Mouse (Mus musculus) lung, embryonic 14.5 days (tissue): ENCODE results near the gene Nrl. TPM values are rescaled to one million over a fixed set of nuclear protein-coding genes. Genes with fewer than 3 reads are reported as not detected.

ENCODE experiments used
- ATAC-seq: fragments of 200-750 bp; cut with Nextera tagmentation; 2 replicates; pipeline ENCODE4 v1.8.0; 2017; ENCODE audit warnings: mild to moderate bottlenecking, moderate TSS enrichment, moderate library complexity; ENCODE audit not compliant: insufficient read depth
- DNase-seq: peaks from one replicate; pipeline ENCODE4 v3.0.0-alpha.2; 2015
- H3K27ac ChIP-seq: fragments of 300-500 bp; sonication (generic); 2 replicates; pipeline ENCODE4 v1.5.1; 2014; ENCODE audit warnings: low read depth, mild to moderate bottlenecking, moderate library complexity
- H3K27me3 ChIP-seq: fragments of 300-500 bp; sonication (generic); 2 replicates; pipeline ENCODE4 v1.6.1; 2014; ENCODE audit warnings: low read length, control low read depth; ENCODE audit not compliant: insufficient read depth
- H3K36me3 ChIP-seq: fragments of 300-500 bp; sonication (generic); 2 replicates; pipeline ENCODE4 v1.6.1; 2014; ENCODE audit warnings: control low read depth; ENCODE audit not compliant: insufficient read depth
- H3K4me1 ChIP-seq: fragments of 300-500 bp; sonication (generic); 2 replicates; pipeline ENCODE4 v1.6.1; 2014; ENCODE audit warnings: antibody characterized with exemption, control low read depth; ENCODE audit not compliant: insufficient read depth
- H3K4me2 ChIP-seq: fragments of 300-500 bp; sonication (generic); 2 replicates; pipeline ENCODE4 v1.6.1; 2014; ENCODE audit warnings: mild to moderate bottlenecking
- H3K4me3 ChIP-seq: fragments of 300-500 bp; sonication (generic); 2 replicates; pipeline ENCODE4 v1.5.1; 2014; ENCODE audit warnings: low read depth, low read length
- H3K9ac ChIP-seq: fragments of 300-500 bp; sonication (generic); 2 replicates; pipeline ENCODE4 v1.6.1; 2014
- H3K9me3 ChIP-seq: fragments of 300-500 bp; sonication (generic); 2 replicates; pipeline ENCODE4 v1.6.1; 2016; ENCODE audit warnings: low read depth, low read length, control low read depth
- CTCF ChIP-seq: IDR thresholded peaks from 2 replicates; pipeline ENCODE4 v1.5.1; 2016; ENCODE audit warnings: antibody characterized with exemption, low read depth
- WGBS: fragments of 180-500 bp; shearing (Covaris S2); extraction: QIAGEN DNeasy Blood & Tissue Kit; methylation state at CpG from one replicate; pipeline ENCODE4 v1.1.7; 2014; 5-methylcytosine and 5-hydroxymethylcytosine counted together
- polyA plus RNA-seq: library from polyadenylated mRNA; unstranded; fragments of >200 nt; fragmentation: Nextera tagmentation; extraction: Ambion mirVana; gene quantifications from 2 replicates; pipeline ENCODE4 v1.2.1, GENCODE M21; 2014

Gene Nrl
- polyA plus RNA-seq, 1 experiment from 2014 or later: not detected

DNA sequence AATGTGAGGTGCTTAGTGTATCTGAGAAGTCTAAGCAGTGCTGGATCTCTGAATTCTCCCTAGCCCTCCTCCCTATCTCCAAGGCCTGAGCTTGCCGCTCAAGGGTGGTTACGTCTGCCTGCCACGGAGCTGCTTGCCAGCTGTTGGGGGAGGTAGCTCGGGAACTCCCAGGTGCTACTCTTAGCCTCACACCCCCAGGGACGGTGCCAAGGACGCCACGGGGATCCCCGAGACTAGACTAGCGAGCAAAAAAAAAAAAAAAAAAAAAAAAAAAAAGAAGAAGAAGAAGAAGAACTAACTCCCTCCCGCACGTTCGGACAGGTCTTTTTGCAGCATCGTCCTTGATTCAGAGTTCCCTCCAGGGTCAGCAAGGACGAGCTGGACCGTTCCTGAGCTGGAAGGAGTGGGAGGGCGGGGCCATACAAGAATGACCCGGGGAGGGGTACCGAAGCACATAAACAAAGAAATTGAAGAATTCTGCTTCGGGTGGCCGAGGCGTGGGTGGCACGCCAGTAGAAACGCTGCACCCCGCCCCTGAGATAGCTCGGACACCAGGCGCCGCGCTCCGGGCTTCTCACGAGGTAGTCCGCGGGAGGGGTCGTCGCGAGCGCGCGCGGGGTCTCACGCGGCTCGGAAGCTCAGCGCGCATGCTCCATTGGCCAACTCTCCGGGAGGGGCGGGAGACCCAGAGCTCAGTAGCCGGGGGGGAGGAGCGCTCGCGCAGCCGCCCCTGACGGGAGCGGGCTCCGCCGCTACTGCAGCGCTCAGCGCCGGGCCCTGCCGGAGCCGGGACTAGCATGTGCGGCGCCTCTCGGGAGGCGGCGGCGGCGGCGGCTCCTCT lies 34.2 kb downstream of the Nrl start, which contains the start of gene Carmil3:
Carmil3 (plus strand) TSS at position 291 of the 841 bp plus-strand sequence.
- TF ChIP-seq CTCF: no peak
- H3K4me2 ChIP-seq: peak within 1 kb of the TSS; percentile 99
- peak within 1 kb of the TSS; percentile 46; the same call in 1 of the 2 replicates for H3K27ac ChIP-seq
- DNase-seq: peak; percentile 86
- WGBS: under 1% methylated on average over 62 of the region's 68 CpGs
- H3K9me3 ChIP-seq: no peaks in the 10 kb centered on the region
- peak within 1 kb of the TSS; percentile 66 for H3K4me3 ChIP-seq
- H3K36me3 ChIP-seq: peaks cover 19% of the 10 kb centered on the region; the same call in 1 of the 2 replicates
- no peaks in the 10 kb centered on the region for H3K27me3 ChIP-seq
- peak; percentile 86 for ATAC-seq
- peak within 1 kb of the TSS; percentile 53 for H3K9ac ChIP-seq
- peaks cover 4% of the 10 kb centered on the region; the same call in 1 of the 2 replicates for H3K4me1 ChIP-seq

DNA sequence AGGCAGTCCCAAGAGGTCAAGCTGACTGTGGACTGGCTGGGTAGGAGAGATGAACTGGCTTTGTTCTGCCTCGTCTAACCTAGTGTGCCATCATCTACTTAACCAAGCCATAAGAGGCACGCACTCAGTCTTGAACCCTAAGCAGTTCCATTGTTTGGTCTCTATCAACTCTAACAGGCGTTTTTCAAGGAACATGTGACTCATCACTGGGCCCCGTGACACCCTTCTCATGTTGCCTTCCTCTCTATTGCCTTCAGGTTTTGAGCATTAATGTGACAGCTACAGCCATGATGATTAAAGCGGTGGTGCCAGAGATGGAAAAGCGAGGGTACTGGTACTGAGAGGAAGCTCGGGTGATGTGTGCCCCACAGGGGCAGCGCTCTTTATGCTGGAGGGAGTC lies 37.9 kb downstream of the Nrl start:
- no peak overlapping the region for H3K4me2 ChIP-seq
- no peak overlapping the region for H3K27ac ChIP-seq
- TF ChIP-seq CTCF: no peak
- peaks cover 26% of the 10 kb centered on the region; the same call in 1 of the 2 replicates for H3K36me3 ChIP-seq
- H3K4me1 ChIP-seq: peaks cover 3% of the 10 kb centered on the region; the same call in 1 of the 2 replicates
- no peaks in the 10 kb centered on the region for H3K27me3 ChIP-seq
- H3K9ac ChIP-seq: no peak overlapping the region
- ATAC-seq (no peak), DNase-seq (no peak)
- 83% methylated on average over 8 of the region's 8 CpGs for WGBS
- no peaks in the 10 kb centered on the region for H3K9me3 ChIP-seq
- H3K4me3 ChIP-seq: no peak overlapping the region

DNA sequence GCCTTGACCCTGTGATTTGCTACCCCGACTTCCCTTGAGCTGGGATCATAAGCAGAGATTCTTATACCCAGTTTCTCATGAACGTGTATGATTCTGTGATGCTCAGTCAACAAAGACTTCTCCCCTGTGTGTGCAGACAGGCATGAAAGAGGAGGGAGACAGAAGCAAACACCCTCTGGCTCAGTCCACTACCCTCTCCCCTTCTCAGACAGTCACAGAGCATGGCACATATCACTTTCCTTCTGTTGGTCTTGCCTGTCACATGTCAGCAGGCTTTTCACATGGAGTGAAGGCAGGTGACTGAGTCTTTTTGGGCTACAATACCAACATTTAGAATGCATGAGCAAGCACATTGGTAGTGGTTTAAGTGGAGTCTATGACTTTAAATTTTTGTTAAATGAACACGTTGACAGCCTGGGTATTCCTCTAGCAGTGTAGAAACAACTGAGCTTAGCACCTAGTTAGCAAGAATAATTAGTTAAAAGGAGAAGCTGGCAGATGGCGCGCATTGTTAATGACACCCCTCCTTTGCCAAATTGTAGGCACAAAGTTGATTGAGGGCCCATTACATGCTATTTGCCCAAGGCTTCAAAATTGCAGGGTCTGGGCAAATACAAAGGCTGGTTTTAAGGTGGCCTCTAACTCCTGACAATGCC lies 40.2 kb downstream of the Nrl start:
- ATAC-seq (no peak), DNase-seq (no peak)
- peaks cover 34% of the 10 kb centered on the region for H3K36me3 ChIP-seq
- H3K4me3 ChIP-seq: no peak overlapping the region
- H3K27me3 ChIP-seq: no peaks in the 10 kb centered on the region
- TF ChIP-seq CTCF: no peak
- WGBS: 74% methylated on average over 5 of the region's 5 CpGs
- no peak overlapping the region for H3K9ac ChIP-seq
- peaks cover 3% of the 10 kb centered on the region; the same call in 1 of the 2 replicates for H3K4me1 ChIP-seq
- no peak overlapping the region for H3K27ac ChIP-seq
- no peak overlapping the region for H3K4me2 ChIP-seq
- H3K9me3 ChIP-seq: no peaks in the 10 kb centered on the region

DNA sequence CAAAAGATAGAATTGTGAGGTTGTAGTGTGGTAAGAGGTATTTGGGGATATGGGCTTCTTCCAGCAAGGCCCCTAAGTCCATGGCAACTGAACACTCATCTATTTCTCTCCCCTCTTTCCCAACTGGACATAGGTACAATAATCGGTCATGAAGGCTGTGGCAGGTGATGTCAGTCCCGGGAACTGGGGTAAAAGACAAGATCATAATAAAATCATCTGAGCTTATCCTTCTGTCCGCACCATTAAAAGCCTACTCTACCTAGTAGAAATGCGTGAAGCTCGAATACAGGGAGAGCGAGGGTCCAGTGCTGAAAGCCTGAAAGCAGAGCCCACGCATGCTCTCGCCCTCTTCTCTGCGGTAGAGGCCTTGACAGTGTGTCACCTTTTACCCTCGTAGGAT lies 45.2 kb downstream of the Nrl start:
- H3K9ac ChIP-seq: no peak overlapping the region; the same call in 1 of the 2 replicates
- H3K9me3 ChIP-seq: no peaks in the 10 kb centered on the region
- H3K4me2 ChIP-seq: peak overlapping the region; percentile 68
- 89% methylated on average over 10 of the region's 10 CpGs for WGBS
- DNase-seq (no peak), ATAC-seq (no peak)
- peaks cover 6% of the 10 kb centered on the region; the same call in 1 of the 2 replicates for H3K4me1 ChIP-seq
- no peak for TF ChIP-seq CTCF
- peaks cover 11% of the 10 kb centered on the region for H3K36me3 ChIP-seq
- no peaks in the 10 kb centered on the region for H3K27me3 ChIP-seq
- no peak overlapping the region for H3K27ac ChIP-seq
- H3K4me3 ChIP-seq: peak overlapping the region; percentile 64

DNA sequence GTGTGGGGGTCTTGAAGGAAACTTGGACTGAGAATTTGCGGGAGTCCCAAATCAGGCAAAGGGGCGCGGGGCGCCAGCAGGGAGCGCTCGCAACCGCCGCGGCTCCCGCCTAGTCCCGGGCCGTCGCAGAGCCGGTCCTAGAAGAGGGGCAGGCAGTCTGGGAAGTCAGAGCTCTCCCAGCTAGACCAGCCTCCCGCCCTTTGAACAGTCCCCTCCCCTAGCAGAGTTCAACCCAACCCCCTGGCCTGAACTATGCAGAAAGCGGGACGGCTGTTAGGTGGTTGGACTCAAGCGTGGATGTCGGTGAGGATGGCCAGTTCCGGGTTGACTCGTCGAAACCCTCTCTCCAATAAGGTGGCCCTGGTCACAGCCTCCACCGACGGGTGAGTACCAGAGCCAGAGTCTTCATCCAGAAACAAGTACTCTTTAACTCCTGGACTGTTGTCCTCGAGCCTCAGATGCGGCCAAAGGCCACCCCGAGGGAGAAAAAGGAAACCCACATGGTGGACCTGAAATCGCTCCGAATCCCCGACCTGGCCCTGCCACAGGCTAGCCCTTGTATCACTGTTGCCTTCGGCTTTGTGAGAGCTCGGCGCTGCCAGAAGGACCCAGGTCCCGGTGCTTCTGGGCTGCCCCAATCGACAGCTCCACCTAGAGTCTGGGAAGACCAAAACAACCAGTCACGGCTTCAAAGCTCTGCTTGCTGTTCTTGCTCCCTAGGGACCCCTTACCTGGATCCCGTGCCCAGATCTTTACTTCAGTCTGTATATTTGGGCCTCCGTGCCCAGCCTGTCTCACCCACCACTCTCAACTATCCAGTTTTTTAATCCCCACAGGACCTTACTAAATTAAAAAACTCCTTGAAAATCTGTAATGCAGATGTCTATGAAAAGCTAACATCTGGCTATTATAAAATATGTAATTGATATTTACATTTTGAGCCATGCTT lies 45.9 kb downstream of the Nrl start, which contains the start of gene Dhrs4:
Dhrs4 (plus strand) TSS at position 108 of the 949 bp plus-strand sequence.
- ATAC-seq: peak; percentile 99

DNA sequence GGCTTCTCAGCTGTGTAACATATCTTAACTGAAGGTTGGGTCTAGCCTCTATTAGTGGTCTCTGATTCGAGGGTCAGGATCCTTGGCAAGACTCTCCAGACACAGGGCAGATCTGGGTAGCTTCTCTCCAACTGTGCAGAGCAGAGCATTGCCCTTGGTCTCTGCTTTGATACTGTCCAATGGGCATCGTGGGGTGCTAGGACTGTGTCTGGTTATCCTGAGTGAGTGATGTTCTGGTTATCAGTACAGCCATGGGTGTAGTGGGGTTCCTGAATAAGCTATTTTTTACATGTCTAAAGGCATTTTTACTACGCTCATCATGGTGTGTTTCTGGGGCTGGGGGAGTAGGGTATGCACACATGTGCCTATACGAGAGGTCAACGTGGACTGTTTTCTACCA lies 47.0 kb downstream of the Nrl start:
- DNase-seq (no peak), ATAC-seq (no peak)

More for the DNA sequence above, 45.9 kb downstream of the Nrl start, which contains the start of gene Dhrs4:
- peak within 1 kb of the TSS; percentile 89 for H3K27ac ChIP-seq
- H3K27me3 ChIP-seq: no peaks in the 10 kb centered on the region
- peak within 1 kb of the TSS; percentile 82 for H3K9ac ChIP-seq
- H3K4me1 ChIP-seq: peaks cover 6% of the 10 kb centered on the region; the same call in 1 of the 2 replicates
- H3K9me3 ChIP-seq: no peaks in the 10 kb centered on the region
- peaks cover 8% of the 10 kb centered on the region for H3K36me3 ChIP-seq
- DNase-seq: peak; percentile 90
- WGBS: 1% methylated on average over 38 of the region's 38 CpGs
- peak within 1 kb of the TSS; percentile 68 for H3K4me2 ChIP-seq
- peak; percentile 71 for TF ChIP-seq CTCF
- peak within 1 kb of the TSS; percentile 64 for H3K4me3 ChIP-seq

More for the DNA sequence above, 47.0 kb downstream of the Nrl start:
- peaks cover 6% of the 10 kb centered on the region; the same call in 1 of the 2 replicates for H3K4me1 ChIP-seq
- no peak overlapping the region for H3K9ac ChIP-seq
- WGBS: 73% methylated on average over 5 of the region's 5 CpGs
- no peaks in the 10 kb centered on the region for H3K9me3 ChIP-seq
- peak overlapping the region; percentile 64; the same call in 1 of the 2 replicates for H3K4me3 ChIP-seq
- H3K36me3 ChIP-seq: peaks cover 8% of the 10 kb centered on the region
- H3K4me2 ChIP-seq: peak overlapping the region; percentile 68
- no peak overlapping the region for H3K27ac ChIP-seq
- TF ChIP-seq CTCF: no peak
- no peaks in the 10 kb centered on the region for H3K27me3 ChIP-seq
